Mouse (Mus musculus) spleen, embryonic (tissue): ENCODE measurements around the gene Moxd1.
"Not testable (repeated sequence)": the region's sequence is repeated elsewhere in the genome, so short reads cannot be mapped to it uniquely, and the experiment has no call there.

ENCODE experiments used
- CTCF ChIA-PET: fragments of 350-600 bp; sonication (Branson Sonifier 250); formaldehyde crosslinking; loops from one replicate; lab custom pipeline; 2022; lab: Charles Lee

Gene Moxd1

GRCm38 (mm10) chr10:24271077-24271637, 47.8 kb downstream of the Moxd1 start:
- CTCF ChIA-PET, result no interaction called here

- CTCF ChIA-PET, result no interaction called here
Measured at GRCm38 (mm10) chr10:24276211-24276610, 52.9 kb downstream of the Moxd1 start.

- CTCF ChIA-PET, result no interaction called here
Measured at GRCm38 (mm10) chr10:24282650-24283049, 59.3 kb downstream of the Moxd1 start.

GRCm38 (mm10) chr10:24291611-24292010, 68.3 kb downstream of the Moxd1 start:
- CTCF ChIA-PET, result no interaction called here

GRCm38 (mm10) chr10:24292671-24293070, 69.4 kb downstream of the Moxd1 start:
- CTCF ChIA-PET, result no interaction called here

GRCm38 (mm10) chr10:24296608-24297007, 73.3 kb downstream of the Moxd1 start:
- CTCF ChIA-PET, result no interaction called here

GRCm38 (mm10) chr10:24297792-24298191, 74.5 kb downstream of the Moxd1 start:
- CTCF ChIA-PET, result no interaction called here

- CTCF ChIA-PET, result interaction anchor here (1.0 kb wide), 1 partner anchor 125 kb away, joined by 3 read pairs; no protein-coding TSS in a partner anchor
Measured at GRCm38 (mm10) chr10:24298260-24299244, 75.2 kb downstream of the Moxd1 start.

- CTCF ChIA-PET, result interaction anchor here (0.7 kb wide), 1 partner anchor 206 kb away, joined by 3 read pairs; no protein-coding TSS in a partner anchor
Measured at GRCm38 (mm10) chr10:24312191-24312611, 88.9 kb downstream of the Moxd1 start.

GRCm38 (mm10) chr10:24317126-24317836, 94.0 kb downstream of the Moxd1 start:
- CTCF ChIA-PET, result no interaction called here

- CTCF ChIA-PET, result no interaction called here
Measured at GRCm38 (mm10) chr10:24320326-24320725, 97.0 kb downstream of the Moxd1 start.

GRCm38 (mm10) chr10:24323066-24323465, 99.7 kb downstream of the Moxd1 start:
- CTCF ChIA-PET, result no interaction called here

GRCm38 (mm10) chr10:24327265-24327664, 103.9 kb downstream of the Moxd1 start:
- CTCF ChIA-PET, result not testable (repeated sequence)

GRCm38 (mm10) chr10:24332799-24333198, 109.5 kb downstream of the Moxd1 start:
- CTCF ChIA-PET, result interaction anchor here (0.6 kb wide), 1 partner anchor 521 kb away, joined by 3 read pairs; no protein-coding TSS in a partner anchor

GRCm38 (mm10) chr10:24339593-24340143, 116.4 kb downstream of the Moxd1 start:
- CTCF ChIA-PET, result no interaction called here

- CTCF ChIA-PET, result no interaction called here
Measured at GRCm38 (mm10) chr10:24340551-24341213, 117.4 kb downstream of the Moxd1 start.

GRCm38 (mm10) chr10:24341214-24341589, 117.9 kb downstream of the Moxd1 start:
- CTCF ChIA-PET, result no interaction called here

- CTCF ChIA-PET, result no interaction called here
Measured at GRCm38 (mm10) chr10:24343068-24343467, 119.8 kb downstream of the Moxd1 start.
